Mouse (Mus musculus) lung, postnatal 0 days (tissue): ENCODE data around the gene Tcf7.

Source experiments
- CTCF ChIP-seq: IDR thresholded peaks from 2 replicates; pipeline ENCODE4 v1.5.1; 2016; ENCODE audit warnings: antibody characterized with exemption, mild to moderate bottlenecking
- EP300 ChIP-seq: IDR thresholded peaks from 2 replicates; pipeline ENCODE4 v1.6.1; 2016; ENCODE audit warnings: antibody characterized with exemption, mild to moderate bottlenecking, control low read depth

GRCm38 (mm10) chr11:52299687-52300086 lies 16.9 kb upstream of the Tcf7 start:
- TF ChIP-seq EP300 (no peak), CTCF (no peak)
